Mouse (Mus musculus) erythroid progenitor cell, adult 5-6 weeks (primary cell): ENCODE data around the gene Rassf2. TPM values are rescaled to one million over a fixed set of nuclear protein-coding genes. Genes with fewer than 3 reads are reported as not detected.

Experiments
- ATAC-seq: replicated peaks from 2 replicates; pipeline ENCODE4 v1.8.0; 2016; ENCODE audit warnings: moderate number of reproducible peaks, mild to moderate bottlenecking, moderate TSS enrichment, inconsistent platforms; ENCODE audit not compliant: poor library complexity, low FRiP score, severe bottlenecking
- total RNA-seq, 2 experiments: library from RNA; stranded (forward) in 1 of 2; stranded (reverse) in 1 of 2; fragments of 150-400 nt in 1 of 2; fragments of 186-747, 209-891 nt in 1 of 2; gene quantifications; 2 replicates each; pipeline versions ENCODE4 v1.2.3 to v1.2.4; 2015 to 2017; ENCODE audit warnings: low replicate concordance in 2 of 2

Rassf2 gene
- total RNA-seq (2015; ENCODE audit: low replicate concordance) (9.6 and 9.7 TPM in 2 replicates), total RNA-seq (2017; ENCODE audit: low replicate concordance) (8.0 and 16.7 TPM in 2 replicates)

DNA sequence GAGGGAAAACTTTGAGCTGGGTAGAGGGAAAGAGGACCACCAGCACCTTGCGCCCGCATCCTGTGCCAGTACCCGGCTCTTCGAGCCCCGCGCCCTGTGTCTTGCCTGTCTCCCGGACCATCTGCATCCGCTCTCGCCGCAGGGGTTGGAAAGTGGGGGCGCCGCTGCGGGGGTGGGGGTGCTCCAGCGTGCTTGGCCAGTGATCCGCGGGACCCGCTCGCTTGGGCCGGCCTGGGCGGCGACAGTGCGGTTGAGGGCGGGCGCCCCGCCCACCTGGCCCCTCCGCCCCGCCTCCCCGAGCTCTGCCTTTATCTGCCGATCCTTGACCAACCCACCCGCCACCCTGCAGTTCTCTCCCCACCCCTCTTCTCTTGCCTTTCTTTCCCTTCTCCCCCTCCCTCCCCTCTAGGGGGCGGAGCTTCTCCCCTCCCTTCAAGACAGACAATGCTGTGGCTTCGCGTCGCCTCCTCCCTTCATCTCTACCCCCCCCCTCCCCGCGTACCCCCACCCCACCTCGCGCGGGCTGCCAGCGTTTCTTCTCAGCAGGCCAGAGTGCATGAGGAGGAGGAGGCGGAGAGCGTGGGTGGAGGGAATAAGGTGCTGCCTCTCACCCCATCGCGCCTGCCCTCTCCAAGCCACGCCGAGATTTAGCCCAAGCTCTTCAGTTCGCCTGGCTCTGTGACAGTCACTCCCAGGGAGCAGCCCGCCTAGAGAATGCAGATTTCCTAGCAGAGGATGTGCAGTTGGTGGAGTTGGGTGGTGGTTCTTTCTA is at the start of gene Rassf2:
TSS of gene Rassf2 (minus strand) at position 613 of the 772 bp plus-strand sequence.
- no peak for ATAC-seq

GRCm38 (mm10) chr2:132079139-132079538 is 49.1 kb upstream of the Rassf2 start:
- ATAC-seq, result no peak

- no peak for ATAC-seq
Measured at GRCm38 (mm10) chr2:132073052-132073451, 43.0 kb upstream of the Rassf2 start.

GRCm38 (mm10) chr2:132069985-132070735 is 40.1 kb upstream of the Rassf2 start:
- ATAC-seq, result no peak

- no peak for ATAC-seq
Measured at GRCm38 (mm10) chr2:132064185-132064831, 34.2 kb upstream of the Rassf2 start.

DNA sequence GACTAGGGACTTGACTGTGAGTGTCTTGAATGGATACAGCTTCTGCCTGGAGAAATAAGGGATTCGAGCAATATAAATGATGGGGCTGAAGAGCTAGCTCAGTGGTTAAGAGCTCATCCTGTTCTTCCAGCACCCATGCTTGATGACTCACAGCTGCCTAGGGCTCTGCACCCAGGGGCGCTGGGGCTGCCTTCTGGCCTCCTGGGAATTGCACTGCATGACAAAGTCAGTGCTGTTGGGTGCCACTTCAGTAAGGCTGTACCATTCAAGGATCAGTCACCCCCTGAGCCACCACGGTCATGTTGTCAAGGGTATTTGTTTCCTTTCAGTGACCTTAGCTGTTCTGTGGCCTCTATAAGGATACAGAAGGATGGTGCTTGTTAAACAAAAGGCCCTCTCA is 33.7 kb upstream of the Rassf2 start:
- ATAC-seq, result no peak

DNA sequence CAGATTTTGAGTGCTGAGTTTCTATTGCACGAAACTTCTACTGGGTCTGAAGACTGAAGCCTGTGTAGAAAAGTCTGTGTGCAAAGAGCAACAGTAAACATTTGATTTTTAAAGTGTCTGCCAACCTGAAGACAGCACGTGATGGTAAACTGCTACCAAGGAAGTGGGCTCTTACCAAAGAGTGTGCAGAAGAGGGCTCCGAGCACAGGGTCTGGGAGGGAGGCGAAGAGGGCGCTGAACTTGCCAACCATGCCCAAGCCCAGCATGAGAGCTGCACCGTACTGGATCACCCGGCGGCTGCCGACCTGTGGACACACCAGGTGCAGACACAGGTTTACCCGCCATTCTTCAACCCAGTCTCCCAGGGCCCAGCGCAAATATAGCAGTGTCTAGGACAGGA is 31.8 kb upstream of the Rassf2 start:
- no peak for ATAC-seq

- ATAC-seq, result no peak
Measured at GRCm38 (mm10) chr2:132059919-132060318, 29.9 kb upstream of the Rassf2 start.

DNA sequence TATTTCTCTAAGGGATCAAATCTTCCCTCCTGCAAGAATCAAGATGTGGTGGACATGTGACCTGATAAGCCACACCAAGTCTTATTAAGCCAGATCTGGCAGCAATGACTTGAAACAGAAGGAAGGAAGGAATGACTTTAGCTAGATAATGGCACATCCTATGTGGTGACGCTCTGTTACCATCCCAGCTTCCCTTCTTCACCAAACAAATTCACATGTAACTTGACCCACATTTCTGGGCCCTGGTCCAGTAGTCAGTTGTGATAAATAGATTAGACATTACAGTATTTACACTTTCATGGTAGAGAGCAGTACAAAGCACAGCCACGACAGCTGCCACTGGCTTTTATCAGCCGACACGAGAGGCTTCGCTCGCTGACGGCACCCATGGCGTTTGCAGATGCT is 25.3 kb upstream of the Rassf2 start:
- ATAC-seq, result no peak

- no peak for ATAC-seq
Measured at GRCm38 (mm10) chr2:132053824-132054223, 23.8 kb upstream of the Rassf2 start.

- no peak for ATAC-seq
Measured at GRCm38 (mm10) chr2:132051798-132052197, 21.7 kb upstream of the Rassf2 start.

DNA sequence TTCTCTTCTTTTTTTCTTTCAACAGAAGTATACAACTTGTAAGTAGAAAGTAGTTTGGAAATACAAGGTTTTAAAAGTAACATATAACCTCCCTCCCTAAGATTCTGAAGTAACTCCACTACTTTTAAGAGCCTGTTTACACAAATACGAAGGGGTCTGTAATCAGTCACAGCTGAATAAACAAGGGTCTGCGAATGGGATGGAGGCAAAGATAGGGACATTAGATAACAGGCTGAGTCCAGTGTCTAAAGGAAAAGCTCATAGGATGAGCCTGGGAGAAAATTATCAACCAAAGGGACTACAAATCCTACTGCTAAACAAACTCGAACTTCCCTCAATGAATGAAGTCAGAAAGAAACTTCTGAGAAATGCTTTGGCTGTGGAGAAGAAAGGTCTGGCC is 19.9 kb upstream of the Rassf2 start:
- no peak for ATAC-seq

- ATAC-seq, result no peak
Measured at GRCm38 (mm10) chr2:132049491-132049890, 19.4 kb upstream of the Rassf2 start.

- ATAC-seq, result no peak
Measured at GRCm38 (mm10) chr2:132048143-132048772, 18.2 kb upstream of the Rassf2 start.

DNA sequence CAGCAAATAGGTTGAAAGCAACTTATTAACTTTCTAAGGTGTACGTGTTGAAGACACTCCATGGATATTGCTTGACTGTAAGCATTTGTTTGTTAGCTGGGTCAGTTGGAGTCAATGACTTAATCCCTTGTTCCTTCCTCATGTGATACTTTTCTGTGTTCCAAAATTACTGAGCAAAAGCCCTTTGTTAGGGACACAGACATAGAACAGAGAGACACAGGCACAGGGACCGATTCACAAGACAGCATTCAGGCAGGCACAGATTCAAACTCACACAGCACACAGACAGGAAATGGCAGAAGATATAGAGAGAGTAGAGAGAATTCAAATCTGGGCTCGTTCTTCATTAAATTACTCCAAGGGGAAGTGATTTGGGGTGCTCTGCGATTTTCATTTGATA is 17.3 kb upstream of the Rassf2 start:
- ATAC-seq, result no peak

- ATAC-seq, result no peak
Measured at GRCm38 (mm10) chr2:132046659-132047058, 16.6 kb upstream of the Rassf2 start.

DNA sequence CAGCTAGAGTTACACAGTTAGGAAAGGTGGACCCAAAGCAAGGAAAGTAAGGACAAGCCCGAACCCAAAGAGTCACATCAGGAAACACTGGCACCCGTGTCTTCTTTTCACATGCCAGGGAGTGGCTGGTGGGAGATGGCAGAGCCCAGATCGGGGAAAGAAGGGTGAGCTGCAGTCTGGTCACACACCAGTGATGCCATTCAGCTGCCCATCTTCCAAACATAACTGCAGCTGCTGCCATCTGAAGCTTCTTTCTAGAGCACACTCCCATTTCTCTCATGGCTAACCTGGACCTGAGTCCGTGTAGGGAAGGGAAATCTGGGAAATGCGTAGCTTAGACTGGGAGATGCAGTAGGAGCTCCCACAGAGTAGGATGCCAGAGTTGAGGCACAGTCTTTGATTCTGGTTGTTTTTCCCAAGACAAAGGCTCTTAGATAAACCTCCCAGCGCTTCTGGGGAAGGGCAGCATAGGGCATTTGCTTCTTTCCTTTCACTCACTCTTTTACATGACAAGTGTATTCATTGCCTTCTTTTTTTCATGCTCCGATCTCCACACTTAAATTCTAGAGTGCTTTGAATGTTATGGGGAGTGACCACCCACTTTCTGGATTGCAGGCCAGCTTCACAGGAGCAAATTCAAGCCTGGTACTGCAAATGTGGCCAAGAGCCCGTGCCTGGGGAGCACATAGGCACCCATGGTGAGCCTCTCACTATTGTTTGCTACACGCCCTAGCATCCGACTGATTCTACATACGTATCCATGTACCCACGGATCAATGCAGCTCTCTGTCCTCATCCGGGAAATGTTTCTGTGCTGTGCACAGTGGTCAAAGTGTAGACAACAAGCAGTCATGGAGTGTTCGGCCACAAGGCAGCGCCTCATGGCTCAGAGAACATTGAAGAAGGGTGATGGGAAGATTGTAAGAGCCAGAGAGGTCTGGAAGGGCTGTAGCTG is 14.5 kb upstream of the Rassf2 start:
- no peak for ATAC-seq

GRCm38 (mm10) chr2:132043101-132043621 is 13.1 kb upstream of the Rassf2 start:
- no peak for ATAC-seq

GRCm38 (mm10) chr2:132039894-132040293 is 9.8 kb upstream of the Rassf2 start:
- peak; percentile 14; the same call in 1 of the 2 replicates for ATAC-seq
